Mouse (Mus musculus): ENCODE data around the gene Ikbke.

Ikbke gene

GRCm38 (mm10) chr1:131236077-131236476, 43.3 kb downstream of the Ikbke start:
- DNase-seq = no peak

GRCm38 (mm10) chr1:131233527-131233926, 45.9 kb downstream of the Ikbke start:
- DNase-seq = no peak

GRCm38 (mm10) chr1:131228659-131229058, 50.7 kb downstream of the Ikbke start:
- DNase-seq = no peak

GRCm38 (mm10) chr1:131228225-131228624, 51.2 kb downstream of the Ikbke start:
- DNase-seq = no peak

- peak; percentile 35 for DNase-seq
Measured at GRCm38 (mm10) chr1:131224848-131225471, 54.4 kb downstream of the Ikbke start.

- DNase-seq = no peak
Measured at GRCm38 (mm10) chr1:131223345-131223744, 56.1 kb downstream of the Ikbke start.

GRCm38 (mm10) chr1:131221822-131222590, 57.4 kb downstream of the Ikbke start:
- no peak for DNase-seq

GRCm38 (mm10) chr1:131218933-131219332, 60.5 kb downstream of the Ikbke start:
- no peak for DNase-seq

GRCm38 (mm10) chr1:131213361-131213760, 66.0 kb downstream of the Ikbke start:
- no peak for DNase-seq

- DNase-seq = no peak
Measured at GRCm38 (mm10) chr1:131212956-131213355, 66.5 kb downstream of the Ikbke start.

GRCm38 (mm10) chr1:131211655-131212054, 67.8 kb downstream of the Ikbke start:
- no peak for DNase-seq

- DNase-seq = no peak
Measured at GRCm38 (mm10) chr1:131209971-131210426, 69.4 kb downstream of the Ikbke start.

- no peak for DNase-seq
Measured at GRCm38 (mm10) chr1:131208800-131209199, 70.6 kb downstream of the Ikbke start.

GRCm38 (mm10) chr1:131208081-131208480, 71.3 kb downstream of the Ikbke start:
- no peak for DNase-seq

- peak; percentile 27 for DNase-seq
Measured at GRCm38 (mm10) chr1:131207531-131207930, 71.9 kb downstream of the Ikbke start.

GRCm38 (mm10) chr1:131206342-131206741, 73.1 kb downstream of the Ikbke start:
- DNase-seq = no peak

GRCm38 (mm10) chr1:131204461-131204860, 74.9 kb downstream of the Ikbke start:
- DNase-seq = no peak

Data from kidney, adult 11 months (tissue).